Mouse (Mus musculus): Measurements from ENCODE around the gene Rapgef2. TPM values are rescaled to one million over a fixed set of nuclear protein-coding genes. Genes with fewer than 3 reads are reported as not detected.

The Rapgef2 gene
- polyA plus RNA-seq, 1 experiment from 2014 or later = 5.7 TPM

- DNase-seq (ENCODE audit: low spot score) = peak; percentile 16
These were observed 81.2 kb downstream of the Rapgef2 start for GRCm38 (mm10) chr3:79205112-79205511.

- DNase-seq (ENCODE audit: low spot score) = no peak
These were observed 82.1 kb downstream of the Rapgef2 start for GRCm38 (mm10) chr3:79204261-79204660.

- no peak for DNase-seq (ENCODE audit: low spot score)
These were observed 82.5 kb downstream of the Rapgef2 start for GRCm38 (mm10) chr3:79203821-79204220.

- DNase-seq (ENCODE audit: low spot score) = peak; percentile 39
These were observed 83.1 kb downstream of the Rapgef2 start for GRCm38 (mm10) chr3:79203178-79203577.

GRCm38 (mm10) chr3:79202275-79203153 is 83.8 kb downstream of the Rapgef2 start:
- DNase-seq (ENCODE audit: low spot score) = peak; percentile 74

GRCm38 (mm10) chr3:79196708-79197437 is 89.4 kb downstream of the Rapgef2 start:
- DNase-seq (ENCODE audit: low spot score) = peak; percentile 73

- no peak for DNase-seq (ENCODE audit: low spot score)
These were observed 91.0 kb downstream of the Rapgef2 start for GRCm38 (mm10) chr3:79195280-79195679.

GRCm38 (mm10) chr3:79194111-79194793 is 92.1 kb downstream of the Rapgef2 start:
- no peak for DNase-seq (ENCODE audit: low spot score)

- peak; percentile 18 for DNase-seq (ENCODE audit: low spot score)
These were observed 93.3 kb downstream of the Rapgef2 start for GRCm38 (mm10) chr3:79193001-79193400.

- no peak for DNase-seq (ENCODE audit: low spot score)
These were observed 94.3 kb downstream of the Rapgef2 start for GRCm38 (mm10) chr3:79191981-79192380.

GRCm38 (mm10) chr3:79191471-79191870 is 94.8 kb downstream of the Rapgef2 start:
- no peak for DNase-seq (ENCODE audit: low spot score)

- DNase-seq (ENCODE audit: low spot score) = no peak
These were observed 95.9 kb downstream of the Rapgef2 start for GRCm38 (mm10) chr3:79190377-79190776.

GRCm38 (mm10) chr3:79187912-79188311 is 98.4 kb downstream of the Rapgef2 start:
- DNase-seq (ENCODE audit: low spot score) = no peak

GRCm38 (mm10) chr3:79182290-79182689 is 104.0 kb downstream of the Rapgef2 start:
- no peak for DNase-seq (ENCODE audit: low spot score)

GRCm38 (mm10) chr3:79181248-79181991 is 104.9 kb downstream of the Rapgef2 start:
- DNase-seq (ENCODE audit: low spot score) = peak; percentile 37

- no peak for DNase-seq (ENCODE audit: low spot score)
These were observed 106.2 kb downstream of the Rapgef2 start for GRCm38 (mm10) chr3:79180086-79180485.

GRCm38 (mm10) chr3:79179499-79180053 is 106.7 kb downstream of the Rapgef2 start:
- DNase-seq (ENCODE audit: low spot score) = no peak

- no peak for DNase-seq (ENCODE audit: low spot score)
These were observed 107.6 kb downstream of the Rapgef2 start for GRCm38 (mm10) chr3:79178708-79179107.

- peak; percentile 53 for DNase-seq (ENCODE audit: low spot score)
These were observed 108.2 kb downstream of the Rapgef2 start for GRCm38 (mm10) chr3:79178070-79178469.

GRCm38 (mm10) chr3:79177136-79177870 is 109.0 kb downstream of the Rapgef2 start:
- DNase-seq (ENCODE audit: low spot score) = peak; percentile 72

Measured in thymus, postnatal 0 days (tissue).